24 mouse cellular contexts compared by ENCODE assay signal in the genomic region with DNA sequence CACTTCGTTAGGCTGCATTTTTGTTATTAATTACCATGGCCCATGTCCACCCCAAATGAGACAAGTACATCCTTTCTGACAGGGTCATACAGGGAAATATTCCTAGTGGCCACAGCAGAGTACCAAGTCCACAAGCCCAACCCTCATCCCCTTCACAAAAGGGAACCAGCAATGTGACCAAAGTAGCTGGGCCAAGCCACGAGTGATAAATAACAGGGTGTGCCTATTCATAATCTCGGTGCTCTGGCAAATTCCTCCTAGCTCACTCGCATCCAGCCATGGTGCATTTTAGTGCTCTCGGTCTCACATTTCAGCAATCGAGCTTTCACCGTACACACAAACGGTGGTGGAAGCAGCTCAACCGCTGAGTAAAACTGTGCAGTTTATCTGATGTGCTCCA.
DNase-seq lines count a peak whose midpoint lies in the region; ATAC-seq and TF ChIP-seq lines count a peak whose summit lies in the region.
"Had no signal": no experiment of that assay in that cellular context is flagged by ENCODE, and none has a peak within 500 bp of the region (broad histone marks: within the 10 kb centered on the region; RNA-seq: fewer than 3 reads in every experiment).

No protein-coding gene starts in this region.

- H3K36me3 ChIP-seq in spleen, adult 2 months (ENCODE audit: control insufficient read depth, insufficient read depth, low read length) = no peaks in the 10 kb centered on the region
- H3K36me3 ChIP-seq: embryonic facial prominence, embryonic 15.5 days; forebrain, embryonic 15.5 days; hindbrain, embryonic 13.5 days; neural tube, embryonic 12.5 days had no signal

- TF ChIP-seq CTCF in spleen, adult 2 months (IDR thresholded peaks at IDR 0.05; ENCODE audit: extremely low read depth, insufficient read depth, insufficient read length, insufficient replicate concordance) = no peak

- no peak overlapping the region for H3K4me3 ChIP-seq in spleen, adult 2 months (ENCODE audit: extremely low read depth, insufficient read depth, insufficient read length)
- H3K4me3 ChIP-seq: embryonic facial prominence, embryonic 15.5 days; forebrain, embryonic 15.5 days; heart, adult 2 months; hindbrain, embryonic 13.5 days; neural tube, embryonic 12.5 days had no signal

- 67% methylated on average over 9 of the region's 9 CpGs for WGBS in spleen, adult 2 months

- H3K4me1 ChIP-seq in spleen, adult 2 months (ENCODE audit: control insufficient read depth, insufficient read depth, insufficient read length) = peaks cover 26% of the 10 kb centered on the region

- H3K27ac ChIP-seq in spleen, adult 2 months (ENCODE audit: insufficient read depth, low read length) = peak overlapping the region; percentile 82
- H3K27ac ChIP-seq: embryonic facial prominence, embryonic 15.5 days; forebrain, embryonic 15.5 days; heart, adult 2 months; hindbrain, embryonic 13.5 days; neural tube, embryonic 12.5 days had no signal

- no peak for DNase-seq in spleen, adult 2 months (ENCODE audit: low read depth in 1 of 2, low spot score in 2 of 2)
- DNase-seq in spleen, postnatal 4 days (ENCODE audit: low spot score in 2 of 2) = no peak
- DNase-seq in NIH3T3 (ENCODE audit: low read depth) = peak; percentile 28
- no peak for DNase-seq in right cerebral cortex, postnatal 4 days
- no peak for DNase-seq in left cerebral cortex, adult 9 months (ENCODE audit: low spot score in 2 of 2)
- DNase-seq: adrenal gland, postnatal 10 days; cerebellum, adult 18-20 months; cerebellum, postnatal 14 days; embryo, embryonic 11 days; gastrocnemius, postnatal 14 days; heart, adult 2 months; kidney, adult 8-10 months; kidney, postnatal 14 days; liver, postnatal 0 days; lung, postnatal 10 days; midbrain, embryonic 14.5 days; retina, postnatal 1 day; right cerebral cortex, postnatal 25 days had no signal

- no peaks in the 10 kb centered on the region for H3K27me3 ChIP-seq in spleen, adult 2 months (ENCODE audit: control insufficient read depth, insufficient read depth, low read length)
- H3K27me3 ChIP-seq: embryonic facial prominence, embryonic 15.5 days; forebrain, embryonic 15.5 days; hindbrain, embryonic 13.5 days; neural tube, embryonic 12.5 days had no signal

- TF ChIP-seq POLR2A in spleen, adult 2 months (IDR thresholded peaks at IDR 0.05; ENCODE audit: low read depth, low read length) = no peak

- peak; percentile 35; the same call in 1 of the 2 replicates for ATAC-seq in megakaryocyte-erythroid progenitor cell, adult 5-6 weeks (replicated peaks; ENCODE audit: low FRiP score, low TSS enrichment, poor library complexity, severe bottlenecking)
- no peak for ATAC-seq in inflammation-experienced regulatory T-cells, adult 6 months
- ATAC-seq: forebrain, embryonic 15.5 days; liver, postnatal 0 days had no signal
